Mouse (Mus musculus) spleen, adult 2 months (tissue): ENCODE measurements around the gene Cavin4. TPM values are rescaled to one million over a fixed set of nuclear protein-coding genes. Genes with fewer than 3 reads are reported as not detected.

Source experiments
- DNase-seq, 2 experiments: peaks; one replicate each; pipeline versions ENCODE4 v3.0.0 to v3.0.0-alpha.2; 2012 to 2021; ENCODE audit warnings: low spot score in 2 of 2, low read depth in 1 of 2
- H3K27ac ChIP-seq: fragments of 200-500 bp; 2 replicates; pipeline ENCODE4 v1.5.1; 2012; ENCODE audit warnings: low read length, inconsistent platforms; ENCODE audit not compliant: insufficient read depth
- H3K27me3 ChIP-seq: fragments of 200-500 bp; 2 replicates; pipeline ENCODE4 v1.6.1; 2012; ENCODE audit warnings: mild to moderate bottlenecking, moderate library complexity, low read length, inconsistent platforms; ENCODE audit not compliant: control insufficient read depth, insufficient read depth
- H3K36me3 ChIP-seq: fragments of 200-500 bp; 2 replicates; pipeline ENCODE4 v1.6.1; 2012; ENCODE audit warnings: mild to moderate bottlenecking, low read length, inconsistent platforms; ENCODE audit not compliant: control insufficient read depth, insufficient read depth
- H3K4me1 ChIP-seq: fragments of 200-500 bp; 2 replicates; pipeline ENCODE4 v1.6.1; 2011; ENCODE audit warnings: inconsistent platforms; ENCODE audit not compliant: control insufficient read depth, insufficient read depth, insufficient read length
- H3K4me3 ChIP-seq: fragments of 200-500 bp; 2 replicates; pipeline ENCODE4 v1.5.1; 2011; ENCODE audit warnings: mild to moderate bottlenecking, inconsistent platforms; ENCODE audit not compliant: insufficient read depth, insufficient read length; ENCODE audit errors: extremely low read depth
- CTCF ChIP-seq: fragments of 200-500 bp; IDR thresholded peaks from 2 replicates; pipeline ENCODE4 v1.5.1; 2011; ENCODE audit warnings: mild to moderate bottlenecking, inconsistent platforms; ENCODE audit not compliant: insufficient read depth, insufficient read length, insufficient replicate concordance; ENCODE audit errors: extremely low read depth
- POLR2A ChIP-seq: fragments of 200-500 bp; IDR thresholded peaks from 2 replicates; pipeline ENCODE4 v1.6.1; 2011; ENCODE audit warnings: low read depth, low read length, inconsistent platforms
- WGBS: fragments of 180-500 bp; shearing (Covaris S2); methylation state at CpG from one replicate; pipeline ENCODE4 v1.1.7; 2018; 5-methylcytosine and 5-hydroxymethylcytosine counted together
- polyA plus RNA-seq: library from polyadenylated mRNA; depleted of rRNA; stranded (reverse); fragments of >200 nt; gene quantifications from 2 replicates; pipeline ENCODE4 v1.2.3, GENCODE M21; 2012

Gene Cavin4
- polyA plus RNA-seq, 1 experiment = not detected

DNA sequence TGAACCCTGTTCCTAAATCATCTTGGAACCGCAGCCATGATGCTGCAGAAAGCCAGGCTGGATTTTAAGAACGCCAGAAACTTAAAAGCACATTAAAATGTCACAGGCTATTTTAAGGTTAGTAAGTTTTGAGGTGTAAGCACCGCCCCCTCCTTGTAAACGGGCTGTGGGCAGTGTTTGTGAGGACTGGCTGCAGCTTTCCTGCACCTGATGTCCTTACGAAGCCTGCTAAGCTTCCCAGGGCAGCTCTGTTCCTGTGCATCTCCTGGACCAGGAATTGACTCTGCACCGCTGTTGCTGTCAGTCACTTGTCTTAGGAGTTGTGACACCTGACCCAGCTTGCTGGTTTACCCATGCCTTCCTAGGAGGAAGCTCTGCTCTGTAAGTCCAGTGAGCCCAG lies 24.8 kb downstream of the Cavin4 start:
- DNase-seq = no peak
- no peak overlapping the region for H3K4me3 ChIP-seq
- no peaks in the 10 kb centered on the region for H3K36me3 ChIP-seq
- no peaks in the 10 kb centered on the region for H3K4me1 ChIP-seq
- H3K27ac ChIP-seq = no peak overlapping the region
- 79% methylated on average over 6 of the region's 6 CpGs for WGBS
- H3K27me3 ChIP-seq = no peaks in the 10 kb centered on the region
- TF ChIP-seq CTCF = no peak
- no peak for TF ChIP-seq POLR2A

DNA sequence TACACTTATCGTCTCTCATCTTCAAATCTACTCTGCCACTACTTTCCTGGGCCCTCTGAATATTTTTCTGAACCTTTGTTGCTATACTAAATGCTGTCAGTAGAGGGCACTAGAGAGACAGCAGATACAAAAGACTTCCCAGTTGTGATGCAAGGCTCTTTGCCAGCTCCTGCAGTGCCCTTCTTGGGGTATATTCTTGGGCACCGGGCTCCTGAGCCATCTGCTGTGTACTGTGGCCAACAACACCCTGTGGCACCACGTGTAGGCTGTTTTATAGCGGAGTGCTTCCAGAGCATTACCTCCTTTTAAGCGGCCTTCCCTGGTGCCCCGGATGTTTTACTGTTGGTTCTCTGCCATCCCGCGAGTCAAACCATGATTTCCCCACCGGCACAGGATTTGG lies 27.3 kb downstream of the Cavin4 start:
- no peak for DNase-seq
- Histone ChIP-seq H3K4me3 (no peak overlapping the region), H3K27me3 (no peaks in the 10 kb centered on the region), H3K36me3 (no peaks in the 10 kb centered on the region), H3K4me1 (no peaks in the 10 kb centered on the region), H3K27ac (no peak overlapping the region)
- TF ChIP-seq POLR2A (no peak), CTCF (no peak; the same call in 1 of the 2 replicates)
- 84% methylated on average over 9 of the region's 9 CpGs for WGBS

DNA sequence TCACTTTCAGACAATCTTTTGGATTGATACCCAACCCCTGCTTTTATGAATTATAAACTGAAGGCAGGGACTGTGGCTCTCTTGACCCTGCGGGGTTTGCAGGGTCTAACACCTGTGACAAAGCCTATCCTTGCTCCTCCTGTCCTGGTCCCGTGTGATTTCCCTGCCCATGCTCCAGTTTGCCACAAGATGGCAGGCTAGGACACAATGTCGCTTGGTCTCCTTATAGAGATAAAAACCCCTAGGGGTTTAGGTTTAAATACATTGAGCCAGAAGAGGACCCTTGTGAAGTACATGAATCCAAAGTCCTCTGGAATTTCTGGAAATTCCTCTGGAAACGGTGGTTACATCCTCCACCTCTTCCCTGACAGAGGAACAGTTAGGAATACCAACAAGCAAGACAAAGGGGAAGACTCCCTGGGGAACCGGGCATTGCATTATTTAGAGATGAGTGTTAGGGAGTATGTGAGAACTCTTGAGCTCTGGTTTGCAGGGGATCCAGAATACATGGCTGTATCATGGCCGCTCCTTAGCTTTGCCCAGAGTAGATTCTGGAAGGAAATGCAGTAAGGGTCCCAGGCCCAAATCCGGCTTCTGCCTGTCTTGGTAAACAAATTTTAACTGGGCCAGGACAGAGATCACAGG lies 28.6 kb downstream of the Cavin4 start:
- 49% methylated on average over 7 of the region's 7 CpGs for WGBS
- no peak overlapping the region for H3K27ac ChIP-seq
- no peak for DNase-seq

DNA sequence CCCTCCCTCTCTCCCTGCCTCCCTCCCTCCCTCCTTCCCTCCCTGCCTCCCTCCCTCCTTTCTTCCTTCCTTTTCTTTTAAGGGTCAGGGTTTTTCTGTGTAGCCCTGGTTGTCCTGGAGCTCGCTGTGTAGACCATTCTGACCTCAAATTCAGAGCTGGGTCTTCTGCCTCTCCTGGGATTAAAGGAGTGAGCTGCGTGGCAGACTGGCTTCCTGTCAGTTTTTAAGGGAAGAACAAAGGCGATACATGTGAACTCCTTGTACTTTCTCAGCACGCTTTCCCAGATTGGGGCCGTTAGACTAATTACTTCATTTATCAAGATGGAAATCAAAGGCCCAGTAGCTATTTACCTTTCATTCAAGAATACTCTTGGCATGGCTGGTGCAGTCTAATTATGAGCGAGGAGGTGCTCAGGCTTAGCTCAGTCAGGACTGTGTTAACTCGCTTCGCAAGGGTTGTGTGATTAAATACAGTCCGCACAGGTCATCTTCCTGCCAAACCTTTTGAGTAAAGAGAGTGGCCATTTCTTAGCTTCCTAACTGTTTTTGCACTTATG lies 29.5 kb downstream of the Cavin4 start:
- DNase-seq = no peak
- Histone ChIP-seq H3K4me3 (no peak overlapping the region), H3K36me3 (no peaks in the 10 kb centered on the region), H3K27ac (no peak overlapping the region), H3K4me1 (no peaks in the 10 kb centered on the region), H3K27me3 (no peaks in the 10 kb centered on the region)
- no peak for TF ChIP-seq POLR2A
- no peak for TF ChIP-seq CTCF
- 70% methylated on average over 9 of the region's 9 CpGs for WGBS

More for the DNA sequence above, 28.6 kb downstream of the Cavin4 start:
- no peaks in the 10 kb centered on the region for H3K36me3 ChIP-seq
- H3K4me3 ChIP-seq = no peak overlapping the region
- TF ChIP-seq CTCF (peak; percentile 5; the same call in 1 of the 2 replicates), POLR2A (no peak)
- H3K27me3 ChIP-seq = no peaks in the 10 kb centered on the region
- no peaks in the 10 kb centered on the region for H3K4me1 ChIP-seq

DNA sequence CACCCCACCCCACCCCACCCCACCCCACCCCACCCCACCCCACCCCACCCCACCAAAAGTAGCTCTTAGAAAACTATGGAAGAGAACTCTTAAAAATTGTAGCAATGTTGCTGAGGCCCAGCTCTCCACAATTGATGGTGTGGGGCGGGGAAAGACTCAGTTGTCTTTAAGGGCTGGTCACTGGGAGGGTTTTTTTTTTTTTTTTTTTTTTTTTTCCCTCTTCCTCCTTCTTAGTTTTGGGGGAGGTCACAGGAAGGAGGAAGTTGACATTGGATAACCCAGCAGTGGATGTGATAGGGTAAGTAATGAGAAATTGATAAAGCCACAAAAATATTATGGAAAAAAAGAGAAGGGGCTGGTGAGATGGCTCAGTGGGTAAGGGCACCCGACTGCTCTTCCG lies 33.4 kb downstream of the Cavin4 start:
- WGBS = 88% methylated on average over 3 of the region's 3 CpGs
- no peak overlapping the region for H3K4me3 ChIP-seq
- DNase-seq = no peak
- no peak for TF ChIP-seq CTCF
- no peak for TF ChIP-seq POLR2A
- no peaks in the 10 kb centered on the region for H3K27me3 ChIP-seq
- no peaks in the 10 kb centered on the region for H3K4me1 ChIP-seq
- H3K27ac ChIP-seq = no peak overlapping the region
- no peaks in the 10 kb centered on the region for H3K36me3 ChIP-seq

DNA sequence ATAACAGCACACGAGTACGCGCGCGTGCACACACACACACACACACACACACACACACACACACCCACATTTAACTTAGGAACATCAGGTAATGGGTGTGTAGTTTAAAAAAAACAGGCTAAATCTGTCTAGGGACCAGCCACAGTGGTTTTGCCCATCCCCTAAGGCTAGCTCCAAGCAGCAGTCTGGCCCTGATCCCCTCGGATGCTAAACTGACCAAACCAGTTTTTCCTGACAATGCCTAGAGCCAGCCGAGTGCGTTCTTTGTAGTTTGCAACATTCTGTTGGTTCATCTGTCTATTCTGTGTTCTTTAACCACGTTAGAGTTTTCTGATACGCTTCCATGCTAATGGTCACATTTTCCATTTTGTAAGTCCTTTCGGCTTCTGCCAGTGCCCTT lies 34.0 kb downstream of the Cavin4 start:
- no peaks in the 10 kb centered on the region for H3K36me3 ChIP-seq
- no peak overlapping the region for H3K4me3 ChIP-seq
- no peak for TF ChIP-seq CTCF
- TF ChIP-seq POLR2A = no peak
- no peak for DNase-seq
- H3K27ac ChIP-seq = no peak overlapping the region
- no peaks in the 10 kb centered on the region for H3K27me3 ChIP-seq
- H3K4me1 ChIP-seq = no peaks in the 10 kb centered on the region
- WGBS = 90% methylated on average over 11 of the region's 11 CpGs
